Mouse (Mus musculus) thymus, adult 18-20 months (tissue): ENCODE data around the gene Gm42715.

Source experiments
- DNase-seq, 2 experiments: peaks; one replicate each; pipeline ENCODE4 v3.0.0; 2022; ENCODE audit warnings: mixed read lengths in 2 of 2

Gm42715 gene

GRCm38 (mm10) chr7:127587196-127587595 lies 67.8 kb downstream of the Gm42715 start:
- DNase-seq: peak in 1 of 2 experiments; percentile 4

DNA sequence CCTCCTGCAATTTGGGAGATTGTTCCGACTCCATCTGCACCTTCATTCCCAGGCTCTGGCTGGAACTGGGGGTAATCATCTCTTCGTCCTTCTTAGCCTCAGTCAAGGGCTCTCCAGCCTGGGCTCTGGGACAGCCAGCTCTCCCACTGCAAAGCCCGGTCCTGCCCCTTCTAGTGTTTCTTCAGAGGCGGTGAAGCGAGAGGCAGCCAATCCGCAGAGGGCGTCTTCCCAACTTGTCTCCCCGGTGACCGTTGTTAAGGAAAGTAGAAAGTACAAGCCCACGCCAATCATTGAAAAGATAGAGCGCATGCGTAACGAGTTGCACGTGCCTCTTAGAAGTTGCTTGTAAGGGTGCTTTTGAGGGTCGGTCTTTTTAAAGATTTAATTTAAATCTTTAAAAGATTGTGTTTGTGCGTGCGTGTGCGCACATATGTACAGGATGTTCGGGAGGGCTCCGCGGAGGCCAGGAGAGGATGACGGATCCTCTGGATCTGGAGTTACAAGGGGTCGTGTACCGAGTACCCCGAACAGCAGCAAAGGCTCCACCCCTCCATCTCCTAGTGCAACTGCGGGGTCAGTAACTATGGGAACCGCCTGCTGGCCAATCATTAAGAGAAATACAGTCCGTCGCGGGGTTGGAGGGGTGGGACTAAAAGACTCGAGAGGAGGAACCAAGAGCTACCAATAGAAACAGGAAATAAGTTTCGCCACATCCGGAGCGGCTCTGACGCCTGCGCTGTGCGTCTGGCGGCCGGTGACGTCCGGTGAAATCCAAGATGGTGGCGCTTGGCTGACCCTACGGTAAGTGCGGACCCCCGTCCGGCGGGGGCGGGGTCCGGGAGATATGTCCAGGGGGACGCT lies 68.9 kb downstream of the Gm42715 start, which contains the start of the genes Ccdc189 and Rnf40:
Ccdc189 (minus strand) TSS at position 585 of the 861 bp plus-strand sequence.
Rnf40 (plus strand) TSS at position 757 of the 861 bp plus-strand sequence.
- DNase-seq: peak; percentile 87 to 94

GRCm38 (mm10) chr7:127588901-127589300 lies 69.5 kb downstream of the Gm42715 start:
- no peak for DNase-seq

GRCm38 (mm10) chr7:127589637-127590036 lies 70.3 kb downstream of the Gm42715 start:
- DNase-seq: no peak

DNA sequence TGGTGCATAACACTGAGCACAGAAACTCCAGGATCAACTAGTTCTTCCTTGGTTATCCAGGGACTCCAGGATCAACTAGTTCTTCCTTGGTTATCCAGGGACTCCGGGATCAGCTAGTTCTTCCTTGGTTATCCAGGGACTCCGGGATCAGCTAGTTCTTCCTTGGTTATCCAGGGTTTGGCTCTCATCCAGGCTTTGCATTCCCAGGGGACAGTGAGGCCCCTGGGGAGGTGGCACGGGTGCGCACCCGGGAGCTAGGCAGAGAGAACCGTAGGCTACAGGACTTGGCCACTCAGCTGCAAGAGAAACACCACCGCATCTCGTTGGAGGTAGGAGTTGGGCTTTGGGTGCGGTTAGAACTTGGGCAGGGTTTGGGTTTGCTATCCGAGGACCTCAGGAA lies 71.7 kb downstream of the Gm42715 start:
- no peak for DNase-seq

GRCm38 (mm10) chr7:127592575-127592974 lies 73.2 kb downstream of the Gm42715 start:
- DNase-seq: no peak

- no peak for DNase-seq
Observed at GRCm38 (mm10) chr7:127596747-127597146, 77.4 kb downstream of the Gm42715 start.

- no peak for DNase-seq
Observed at GRCm38 (mm10) chr7:127600612-127601011, 81.2 kb downstream of the Gm42715 start.

DNA sequence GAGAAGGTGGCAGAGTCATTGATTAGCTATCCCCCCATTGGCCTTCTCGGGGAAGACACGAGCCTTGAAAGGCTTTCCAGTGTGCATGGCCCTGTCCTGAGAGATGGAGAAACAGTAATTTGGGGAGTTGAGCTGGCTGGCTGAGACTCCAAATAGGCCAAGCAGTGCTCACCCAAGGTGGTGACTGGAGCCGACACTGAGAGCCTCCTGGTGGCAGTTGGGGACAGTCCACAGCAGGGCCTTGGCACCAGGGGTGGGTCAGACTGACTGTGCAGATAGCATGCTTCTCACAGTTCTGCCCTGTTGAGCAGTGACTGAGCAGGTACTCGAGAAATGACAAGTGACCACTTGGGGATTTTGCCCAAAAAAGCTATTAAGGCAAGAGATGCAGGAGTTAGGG lies 82.4 kb downstream of the Gm42715 start:
- DNase-seq: no peak

- no peak for DNase-seq
Observed at GRCm38 (mm10) chr7:127602903-127603302, 83.5 kb downstream of the Gm42715 start.

DNA sequence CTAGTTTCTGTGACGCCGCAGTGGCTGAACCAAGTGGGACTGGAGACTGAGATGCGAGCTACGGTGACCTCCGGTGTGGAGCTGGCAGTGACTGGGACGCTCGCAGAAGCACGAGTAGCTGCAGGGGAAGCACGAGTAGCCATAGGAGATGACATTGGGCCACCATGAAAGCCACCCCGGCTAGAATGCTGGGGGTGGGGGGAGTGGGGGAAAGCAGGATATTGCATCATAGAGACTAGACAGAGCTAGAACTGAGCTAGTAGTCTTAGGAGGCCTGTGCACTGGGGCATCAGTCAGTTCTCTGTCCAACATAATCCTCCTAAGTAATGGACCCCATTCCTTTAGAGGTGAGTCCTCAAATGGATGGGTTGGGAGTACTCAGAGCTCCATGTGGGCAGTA lies 84.9 kb downstream of the Gm42715 start:
- no peak for DNase-seq

- DNase-seq: no peak
Observed at GRCm38 (mm10) chr7:127607150-127607549, 87.8 kb downstream of the Gm42715 start.

DNA sequence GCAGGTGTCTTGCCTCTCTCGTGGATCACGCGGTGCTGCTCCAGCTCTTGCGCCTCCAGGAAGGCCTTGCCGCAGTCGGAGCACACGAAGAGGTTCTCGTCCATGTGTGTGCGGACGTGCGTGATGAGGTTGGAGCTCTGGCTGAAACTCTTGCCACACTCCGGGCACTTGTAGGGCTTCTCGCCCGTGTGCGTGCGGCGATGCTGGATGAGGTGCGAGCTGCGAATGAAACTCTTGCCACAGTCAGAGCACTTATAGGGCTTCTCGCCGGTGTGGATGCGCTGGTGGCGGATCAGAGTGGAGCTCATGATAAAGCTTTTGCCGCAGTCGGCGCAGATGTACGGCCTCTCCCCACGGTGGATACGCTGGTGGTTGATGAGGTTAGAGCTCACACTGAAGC lies 91.6 kb downstream of the Gm42715 start:
- no peak for DNase-seq

GRCm38 (mm10) chr7:127611561-127611960 lies 92.2 kb downstream of the Gm42715 start:
- peak in 1 of 2 experiments; percentile 2 for DNase-seq

- DNase-seq: peak in 1 of 2 experiments; percentile 4
Observed at GRCm38 (mm10) chr7:127613501-127613900, 94.1 kb downstream of the Gm42715 start.

DNA sequence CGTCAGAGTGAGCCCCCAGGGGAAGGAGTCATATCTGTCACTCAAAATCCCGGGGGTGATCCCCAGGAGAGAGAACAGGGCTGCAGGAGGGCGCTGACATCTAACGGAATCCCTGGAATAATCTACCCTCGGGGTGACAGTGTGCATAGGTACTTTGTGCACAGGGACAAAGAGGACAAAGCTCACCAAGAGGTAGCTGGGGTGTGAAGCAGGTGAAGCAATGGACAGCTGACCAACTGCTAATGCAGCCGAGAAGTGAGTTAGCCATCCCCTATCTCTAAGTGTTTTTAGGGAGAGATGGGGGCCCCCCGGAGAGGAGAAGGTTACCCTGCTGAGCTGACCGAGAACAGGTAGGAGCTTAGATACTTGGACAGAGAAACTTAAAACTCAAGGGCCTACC lies 94.7 kb downstream of the Gm42715 start:
- peak in 1 of 2 experiments; percentile 12 for DNase-seq

- peak; percentile 41 to 45 for DNase-seq
Observed at GRCm38 (mm10) chr7:127614511-127614890, 95.1 kb downstream of the Gm42715 start.

DNA sequence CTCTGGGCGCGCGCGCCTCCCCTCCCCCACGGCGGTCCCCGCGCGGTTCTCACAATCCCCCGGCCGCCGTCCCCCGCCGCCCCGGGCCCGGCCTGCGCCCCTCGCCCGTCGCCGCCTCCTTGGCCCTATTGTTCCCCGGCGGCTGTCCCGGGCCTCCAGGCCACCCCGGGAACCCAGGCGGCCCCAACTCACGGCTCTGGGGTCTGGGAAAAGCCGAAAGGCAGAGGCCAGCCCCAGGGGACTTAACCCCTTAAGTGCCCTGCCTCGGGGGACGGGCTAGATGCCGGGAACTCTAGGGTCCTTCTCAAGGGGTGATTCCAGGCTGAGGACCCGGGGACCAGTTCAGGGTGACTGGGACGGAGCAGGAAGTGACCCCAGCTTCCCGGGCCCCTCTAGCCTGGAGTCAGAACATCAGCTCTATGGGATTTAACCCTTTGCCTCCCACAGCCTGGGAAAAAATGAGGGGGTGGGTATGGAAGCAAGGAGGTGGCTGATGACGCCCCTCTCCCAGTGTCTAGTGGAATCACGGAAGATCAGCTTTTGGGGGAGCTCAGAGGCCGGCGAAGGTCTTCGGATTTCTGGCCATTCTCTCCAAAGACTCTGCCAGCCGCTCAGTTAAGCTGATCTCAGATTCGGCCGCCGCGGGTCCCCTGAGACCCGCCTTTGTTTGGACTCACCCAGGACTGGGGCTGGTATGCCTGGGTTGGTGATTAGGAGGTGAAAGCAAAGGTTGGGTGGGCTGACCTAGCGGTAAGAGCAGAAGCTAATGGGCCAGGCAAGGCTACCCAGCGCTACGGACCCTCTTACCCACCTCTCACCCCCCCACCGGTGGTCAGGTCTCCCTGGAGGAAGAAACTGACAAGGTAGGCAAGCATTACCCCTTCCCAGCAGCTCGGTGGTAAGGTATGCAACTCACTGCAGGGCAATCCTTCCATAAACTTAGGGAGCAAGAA lies 95.8 kb downstream of the Gm42715 start, which contains the start of gene Zfp629:
Zfp629 (minus strand) TSS at position 907 of the 953 bp plus-strand sequence.
- peak; percentile 43 to 63 for DNase-seq

- DNase-seq: peak in 1 of 2 experiments; percentile 45
Observed at GRCm38 (mm10) chr7:127616336-127616735, 97.0 kb downstream of the Gm42715 start.
